In genomic region chr8:64366226-64366973, GRCm38 (mm10) we compare ENCODE assay signal across 28 mouse cellular contexts.
DNase-seq lines count a peak whose midpoint lies in the region; ATAC-seq lines count a peak whose summit lies in the region.
"Had no signal": no experiment of that assay in that cellular context is flagged by ENCODE, and none has a peak within 500 bp of the region (broad histone marks: within the 10 kb centered on the region; RNA-seq: fewer than 3 reads in every experiment).

No protein-coding gene starts in this region.

- 85% methylated on average over 11 of the region's 11 CpGs for WGBS in midbrain, embryonic 12.5 days
- 87% methylated on average over 11 of the region's 11 CpGs for WGBS in midbrain, embryonic 16.5 days

- no peaks in the 10 kb centered on the region for H3K27me3 ChIP-seq in midbrain, embryonic 12.5 days
- no peaks in the 10 kb centered on the region for H3K27me3 ChIP-seq in midbrain, embryonic 16.5 days (ENCODE audit: control insufficient read depth, insufficient read depth, low read depth, low read length)
- H3K27me3 ChIP-seq: embryonic facial prominence, embryonic 15.5 days; forebrain, embryonic 12.5 days; hindbrain, embryonic 13.5 days; neural tube, embryonic 13.5 days had no signal

- no peak overlapping the region for H3K27ac ChIP-seq in midbrain, embryonic 12.5 days (replicated peaks)
- H3K27ac ChIP-seq in midbrain, embryonic 16.5 days (ENCODE audit: low read length) = no peak overlapping the region
- H3K27ac ChIP-seq: embryonic facial prominence, embryonic 10.5 days; embryonic facial prominence, embryonic 15.5 days; forebrain, embryonic 12.5 days; hindbrain, embryonic 13.5 days; liver, embryonic 14.5 days; neural tube, embryonic 13.5 days had no signal

- H3K4me3 ChIP-seq in midbrain, embryonic 12.5 days = no peak overlapping the region
- H3K4me3 ChIP-seq in midbrain, embryonic 16.5 days (ENCODE audit: low read depth, low read length) = no peak overlapping the region
- H3K4me3 ChIP-seq: embryonic facial prominence, embryonic 10.5 days; embryonic facial prominence, embryonic 15.5 days; forebrain, embryonic 12.5 days; hindbrain, embryonic 13.5 days; neural tube, embryonic 13.5 days had no signal

- peak; percentile 44; the same call in 1 of the 2 replicates for ATAC-seq in midbrain, embryonic 12.5 days (ENCODE audit: low FRiP score, low read depth)
- ATAC-seq in midbrain, embryonic 16.5 days = no peak
- ATAC-seq: intestine, postnatal 0 days had no signal

- no peaks in the 10 kb centered on the region for H3K4me1 ChIP-seq in midbrain, embryonic 12.5 days
- no peaks in the 10 kb centered on the region for H3K4me1 ChIP-seq in midbrain, embryonic 16.5 days (ENCODE audit: control insufficient read depth, insufficient read depth, low read length)
- H3K4me1 ChIP-seq: embryonic facial prominence, embryonic 15.5 days; forebrain, embryonic 12.5 days; neural tube, embryonic 13.5 days had no signal

- no peak overlapping the region for H3K4me2 ChIP-seq in midbrain, embryonic 12.5 days (replicated peaks)
- H3K4me2 ChIP-seq in midbrain, embryonic 16.5 days (ENCODE audit: low read length) = no peak overlapping the region
- H3K4me2 ChIP-seq: embryonic facial prominence, embryonic 15.5 days; forebrain, embryonic 12.5 days; heart, embryonic 11.5 days; hindbrain, embryonic 13.5 days; lung, embryonic 14.5 days; midbrain, embryonic 11.5 days; neural tube, embryonic 13.5 days had no signal

- H3K9me3 ChIP-seq in midbrain, embryonic 12.5 days = no peaks in the 10 kb centered on the region
- no peaks in the 10 kb centered on the region for H3K9me3 ChIP-seq in midbrain, embryonic 16.5 days (replicated peaks; ENCODE audit: control insufficient read depth, low read length, poor library complexity, severe bottlenecking)
- H3K9me3 ChIP-seq: embryonic facial prominence, embryonic 10.5 days; embryonic facial prominence, embryonic 15.5 days; forebrain, embryonic 12.5 days; hindbrain, embryonic 13.5 days; neural tube, embryonic 13.5 days had no signal

- DNase-seq in heart, adult 11 months = peak; percentile 46
- no peak for DNase-seq in heart, adult 9 months (ENCODE audit: low spot score in 2 of 2)
- DNase-seq in WW6 (ENCODE audit: low read depth, low spot score) = peak; percentile 40
- no peak for DNase-seq in cerebellum, postnatal 25 days
- DNase-seq in cerebellum, postnatal 10 days = no peak
- DNase-seq: adrenal gland, postnatal 14 days; cerebellum, adult 11 months; cerebellum, adult 9-10 months; gastrocnemius, postnatal 14 days; heart, postnatal 36 days; kidney, postnatal 14 days; layer of hippocampus, adult 9-11 months; liver; lung, embryonic 14.5 days; lung, postnatal 14 days; thymus, adult 2 months; thymus, postnatal 36 days had no signal

- no peak overlapping the region for H3K9ac ChIP-seq in midbrain, embryonic 12.5 days (replicated peaks)
- H3K9ac ChIP-seq in midbrain, embryonic 16.5 days (ENCODE audit: low read depth, low read length) = no peak overlapping the region
- H3K9ac ChIP-seq: embryonic facial prominence, embryonic 15.5 days; forebrain, embryonic 12.5 days; hindbrain, embryonic 13.5 days; liver, embryonic 14.5 days; lung, embryonic 14.5 days; neural tube, embryonic 13.5 days had no signal

- no peaks in the 10 kb centered on the region for H3K36me3 ChIP-seq in midbrain, embryonic 12.5 days
- no peaks in the 10 kb centered on the region for H3K36me3 ChIP-seq in midbrain, embryonic 16.5 days (ENCODE audit: control insufficient read depth, insufficient read depth, low read length)
- H3K36me3 ChIP-seq: embryonic facial prominence, embryonic 10.5 days; embryonic facial prominence, embryonic 15.5 days; forebrain, embryonic 12.5 days; hindbrain, embryonic 13.5 days; neural tube, embryonic 13.5 days had no signal

Comparison
In these comparisons a context has a peak if more than half of its experiments do, and no peak if none do; other contexts are left out.
1. DNase-seq: peak in heart, adult 11 months (single experiment) and WW6 (single experiment); none in heart, adult 9 months (0 of 2), cerebellum, postnatal 25 days (0 of 2) and cerebellum, postnatal 10 days (0 of 2).